Mouse (Mus musculus) embryo, embryonic 9.5 days (tissue): ENCODE results near the gene Timeless.
"Not testable (repeated sequence)": the region's sequence is repeated elsewhere in the genome, so short reads cannot be mapped to it uniquely, and the experiment has no call there.

Experiments
- DNase-seq: peaks from one replicate; pipeline ENCODE4 v3.0.0-alpha.2; 2017; ENCODE audit errors: extremely low spot score

Timeless gene

GRCm38 (mm10) chr10:128212871-128213323 lies 19.0 kb upstream of the Timeless start:
- DNase-seq = peak; percentile 74

DNA sequence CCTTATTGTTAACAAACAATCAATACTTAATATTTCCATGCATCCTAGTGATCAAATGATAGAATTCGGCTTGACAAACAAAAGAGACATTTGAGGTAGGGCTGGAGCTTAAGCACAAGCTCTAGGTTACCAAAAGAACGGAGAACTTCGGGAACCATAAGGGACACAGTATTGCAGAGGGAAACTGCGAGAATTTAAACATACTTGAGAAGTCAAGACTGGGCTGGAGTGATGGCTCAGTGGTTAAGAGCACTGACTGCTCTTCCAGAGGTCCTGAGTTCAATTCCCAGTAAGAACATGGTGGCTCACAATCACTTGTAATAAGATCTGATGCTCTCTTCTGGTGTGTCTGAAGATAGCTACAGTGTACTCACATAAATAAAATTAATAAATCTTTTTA lies 17.8 kb upstream of the Timeless start:
- DNase-seq = not testable (repeated sequence)

DNA sequence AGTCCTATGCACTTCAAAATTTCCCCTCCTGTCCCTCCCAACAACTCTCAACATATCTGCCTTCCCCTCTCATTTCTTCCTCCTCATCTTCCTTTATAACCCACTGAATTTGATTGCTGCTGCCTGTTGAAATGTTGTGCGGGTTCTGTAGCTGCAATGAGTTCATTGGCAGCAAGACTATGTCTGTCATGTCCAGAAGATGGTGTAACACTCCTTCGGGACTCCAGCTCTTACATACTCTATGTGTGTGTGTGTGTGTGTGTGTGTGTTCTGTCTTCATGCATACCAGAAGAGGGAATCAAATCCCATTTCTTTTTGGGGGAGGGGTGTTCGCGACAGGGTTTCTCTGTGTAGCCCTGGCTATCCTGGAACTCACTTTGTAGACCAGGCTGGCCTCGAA lies 16.9 kb upstream of the Timeless start:
- DNase-seq = no peak

GRCm38 (mm10) chr10:128218387-128219117 lies 13.3 kb upstream of the Timeless start:
- DNase-seq = no peak

DNA sequence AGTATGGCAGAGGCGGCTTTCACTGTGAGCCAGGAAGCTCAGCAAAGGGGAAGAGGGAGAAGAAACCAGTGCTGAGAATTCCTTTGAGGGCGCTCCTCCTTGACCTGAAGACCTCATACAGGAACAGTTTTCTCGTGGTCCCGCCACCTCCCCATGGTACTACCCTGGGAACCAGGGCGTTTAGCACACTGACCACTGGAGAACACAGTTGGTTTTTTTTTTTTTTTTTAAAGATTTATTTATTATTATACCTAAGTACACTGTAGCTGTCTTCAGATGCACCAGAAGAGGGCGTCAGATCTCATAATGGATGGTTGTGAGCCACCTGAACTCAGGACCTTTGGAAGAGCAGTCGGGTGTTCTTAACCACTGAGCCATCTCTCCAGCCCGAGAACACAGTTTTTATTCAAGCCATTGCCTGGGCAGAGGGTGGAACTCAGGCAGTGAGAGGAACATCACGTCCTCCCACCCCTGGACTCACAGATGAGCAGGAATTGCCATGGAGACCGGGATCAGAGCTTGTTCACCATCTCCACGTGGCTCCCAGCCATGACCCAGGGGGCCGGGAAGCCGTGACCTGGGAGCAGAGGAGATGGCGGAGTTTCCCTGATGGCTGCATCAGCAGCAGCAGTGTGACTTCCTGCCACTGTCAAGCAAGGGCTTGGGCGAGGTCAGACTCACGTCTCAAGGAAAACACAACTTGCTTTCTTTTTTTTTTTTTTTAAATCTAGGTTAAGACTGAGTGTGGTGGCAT lies 10.2 kb upstream of the Timeless start:
- DNase-seq = no peak

GRCm38 (mm10) chr10:128225064-128225463 lies 6.8 kb upstream of the Timeless start:
- DNase-seq = no peak

DNA sequence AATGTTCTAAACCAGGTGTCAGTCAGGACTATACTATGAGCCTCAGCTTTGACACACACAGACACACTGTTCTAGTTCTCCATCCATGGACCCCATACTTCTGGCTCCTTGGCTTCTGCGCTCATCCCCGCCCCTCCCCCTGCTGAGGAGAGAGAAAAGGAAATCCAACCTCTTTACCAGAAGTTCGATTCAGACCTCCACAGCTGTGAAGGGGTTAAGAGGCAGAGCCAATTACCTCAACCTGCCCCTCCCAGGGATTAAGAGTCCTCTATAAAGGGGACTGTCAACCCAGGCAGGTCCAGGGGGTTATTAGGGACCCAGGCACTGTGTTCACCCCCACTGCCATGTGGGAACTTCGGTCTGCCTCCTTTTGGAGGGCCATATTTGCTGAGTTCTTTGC lies 6.3 kb upstream of the Timeless start, which contains the start of gene Mip:
Gene Mip (plus strand): TSS at position 301 of the 400 bp plus-strand sequence.
- no peak for DNase-seq

DNA sequence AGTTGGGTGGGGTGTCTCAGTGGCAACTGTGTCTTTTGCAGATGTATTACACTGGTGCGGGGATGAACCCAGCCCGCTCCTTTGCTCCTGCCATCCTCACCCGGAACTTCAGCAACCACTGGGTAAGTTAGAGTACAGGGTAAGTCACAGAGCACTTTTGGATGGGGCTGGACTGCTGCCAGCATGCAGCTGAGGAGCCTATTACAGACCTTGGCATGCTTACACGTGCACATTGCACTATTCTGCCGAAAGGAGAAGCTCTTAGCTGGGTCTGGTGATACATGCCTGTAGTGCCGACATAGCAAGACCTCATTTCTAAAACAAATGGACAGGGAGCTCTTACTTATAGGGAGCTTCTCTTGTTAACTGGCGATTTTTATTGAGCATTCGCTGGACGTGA lies 4.3 kb upstream of the Timeless start:
- DNase-seq = no peak

- DNase-seq = no peak
Measured at GRCm38 (mm10) chr10:128228009-128228408, 3.9 kb upstream of the Timeless start.

GRCm38 (mm10) chr10:128230582-128230981 lies 1.3 kb upstream of the Timeless start:
- DNase-seq = no peak

- DNase-seq = no peak
Measured at GRCm38 (mm10) chr10:128231146-128231545, 719 bp upstream of the Timeless start.

GRCm38 (mm10) chr10:128232420-128232985 lies 638 bp downstream of the Timeless start:
- peak; percentile 82 for DNase-seq

GRCm38 (mm10) chr10:128236321-128236720 lies 4.5 kb downstream of the Timeless start:
- DNase-seq = no peak

GRCm38 (mm10) chr10:128237807-128238480 lies 6.1 kb downstream of the Timeless start:
- no peak for DNase-seq

GRCm38 (mm10) chr10:128239140-128239539 lies 7.3 kb downstream of the Timeless start:
- DNase-seq = no peak

DNA sequence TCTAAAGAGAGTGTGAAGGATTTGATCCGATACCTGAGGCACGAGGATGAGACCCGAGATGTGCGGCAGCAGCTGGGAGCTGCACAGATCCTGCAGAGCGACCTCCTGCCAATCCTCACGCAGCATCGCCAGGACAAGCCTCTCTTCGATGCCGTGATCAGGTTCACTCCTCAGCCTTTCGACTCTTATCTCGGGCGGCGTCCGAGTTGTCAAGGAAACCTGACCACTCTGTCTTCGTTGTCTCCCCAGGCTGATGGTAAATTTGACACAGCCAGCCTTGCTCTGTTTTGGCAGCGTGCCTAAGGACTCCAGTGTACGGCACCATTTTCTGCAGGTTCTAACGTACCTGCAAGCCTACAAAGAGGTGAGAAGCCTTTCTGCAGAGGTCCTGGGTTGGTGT lies 8.3 kb downstream of the Timeless start:
- no peak for DNase-seq

GRCm38 (mm10) chr10:128243252-128243651 lies 11.4 kb downstream of the Timeless start:
- DNase-seq = no peak

DNA sequence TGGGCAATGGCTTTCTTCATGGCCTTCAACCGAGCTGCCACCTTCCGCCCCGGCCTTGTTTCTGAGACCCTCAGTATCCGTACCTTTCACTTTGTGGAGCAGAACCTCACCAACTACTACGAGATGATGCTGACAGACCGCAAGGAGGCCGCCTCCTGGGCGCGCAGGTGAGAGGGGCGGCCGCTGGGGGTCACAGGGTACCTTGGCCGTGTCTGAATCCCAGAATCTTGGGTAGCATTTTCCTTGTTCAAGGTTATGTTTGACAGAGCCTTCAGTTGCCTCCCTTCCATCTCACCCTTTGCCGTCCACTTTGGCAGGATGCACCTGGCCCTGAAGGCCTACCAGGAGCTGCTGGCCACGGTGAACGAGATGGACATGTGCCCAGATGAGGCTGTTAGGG lies 12.3 kb downstream of the Timeless start:
- DNase-seq = no peak

DNA sequence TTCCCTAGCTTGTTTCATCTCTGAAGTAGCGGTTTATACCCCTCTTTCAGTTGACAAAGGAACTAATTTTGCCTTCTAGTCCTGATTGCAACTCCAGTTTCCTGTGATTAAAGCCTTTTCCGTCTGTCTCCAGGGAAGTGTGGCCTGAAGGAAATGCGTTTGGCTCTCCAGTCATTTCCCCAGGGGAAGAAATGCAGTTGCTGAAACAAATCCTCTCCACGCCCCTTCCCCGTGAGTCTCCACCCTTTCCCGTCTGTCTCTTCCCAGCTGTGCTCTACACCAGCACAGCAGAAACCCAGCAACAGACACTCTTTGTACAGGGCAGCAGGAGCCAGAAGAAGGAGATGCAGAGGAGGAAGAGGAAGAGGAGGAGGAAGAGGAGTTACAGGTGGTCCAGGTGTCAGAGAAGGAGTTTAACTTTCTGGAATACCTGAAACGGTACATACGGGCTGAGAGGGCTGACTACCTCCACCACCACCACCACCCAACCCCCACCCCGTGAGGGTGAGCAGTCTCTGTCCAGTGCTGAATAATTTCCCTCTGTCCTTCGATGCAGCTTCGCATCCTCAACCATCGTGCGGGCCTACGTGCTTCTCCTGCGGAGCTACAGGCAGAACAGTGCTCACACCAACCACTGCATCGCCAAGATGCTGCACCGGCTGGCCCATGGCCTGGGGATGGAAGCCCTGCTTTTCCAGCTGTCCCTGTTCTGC lies 15.3 kb downstream of the Timeless start:
- no peak for DNase-seq

GRCm38 (mm10) chr10:128250565-128250964 lies 18.7 kb downstream of the Timeless start:
- DNase-seq = no peak

DNA sequence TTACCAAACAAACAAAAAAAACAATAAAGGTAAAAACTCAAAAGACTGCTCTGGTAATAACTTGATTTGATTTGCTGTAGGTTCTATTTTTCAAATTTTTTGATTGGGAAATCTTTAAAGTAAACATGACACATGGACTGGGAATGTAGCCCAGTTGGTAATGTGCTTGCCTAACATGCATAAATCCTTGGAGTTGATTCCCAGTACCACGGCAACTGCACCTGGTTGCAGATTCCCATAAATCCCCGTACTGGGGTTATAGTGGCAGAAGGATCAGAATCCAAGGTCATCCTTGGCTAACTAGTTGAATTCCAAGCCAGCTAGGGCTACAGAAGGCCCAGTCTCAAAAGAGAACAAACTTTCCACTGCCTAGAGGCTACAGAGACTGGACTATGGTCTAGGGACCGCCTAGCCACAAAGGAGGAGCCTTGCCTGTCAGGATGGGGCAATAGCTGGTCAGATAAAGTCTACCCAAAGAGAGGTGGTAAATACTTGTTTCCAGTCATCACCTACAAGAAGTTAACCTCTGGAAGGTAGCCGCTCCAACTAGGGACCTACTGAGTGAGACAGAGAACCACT lies 21.9 kb downstream of the Timeless start, which contains the start of gene Apon:
Gene Apon (plus strand): TSS at position 420 of the 579 bp plus-strand sequence.
- DNase-seq = no peak
